ENCODE assay signal across 23 mouse cellular contexts in the genomic region with DNA sequence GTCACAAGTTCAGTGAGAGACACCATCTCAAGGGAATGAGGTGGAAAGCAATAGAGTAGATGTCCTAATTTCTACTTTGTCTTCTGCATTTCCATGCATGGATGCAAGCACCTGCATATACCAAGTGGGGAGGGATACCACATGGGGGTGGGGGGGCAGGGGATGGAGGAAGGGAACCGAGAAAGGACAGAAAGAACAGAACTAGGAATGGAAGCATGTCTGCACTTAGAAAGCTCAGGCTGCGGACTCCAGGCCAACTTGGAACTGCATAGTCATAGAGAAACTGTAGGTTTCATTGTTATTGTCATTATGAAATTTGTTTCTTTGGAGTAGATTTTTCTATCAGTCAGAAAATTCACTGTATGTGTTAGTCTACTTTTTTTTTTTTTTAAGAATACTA.
"Had no signal": no experiment of that assay in that cellular context is flagged by ENCODE, and none has a peak within 500 bp of the region (broad histone marks: within the 10 kb centered on the region; RNA-seq: fewer than 3 reads in every experiment).

No protein-coding gene starts in this region.

- H3K4me1 ChIP-seq: heart, embryonic 12.5 days; hindbrain, embryonic 10.5 days; hindbrain, embryonic 12.5 days; kidney, embryonic 15.5 days; limb, embryonic 13.5 days; limb, embryonic 15.5 days had no signal

- DNase-seq: gastrocnemius, adult 2 months; gastrocnemius, postnatal 10 days; gastrocnemius, postnatal 25 days; heart, adult 2 months; heart, postnatal 10 days; heart, postnatal 4 days; kidney, adult 11 months; kidney, adult 2 months; kidney, adult 9 months; kidney, postnatal 14 days; kidney, postnatal 36 days; layer of hippocampus, adult 9-11 months; layer of hippocampus, postnatal 36 days; left cerebral cortex, postnatal 4 days had no signal

- H3K9me3 ChIP-seq: heart, embryonic 12.5 days; hindbrain, embryonic 10.5 days; hindbrain, embryonic 12.5 days; kidney, embryonic 15.5 days; limb, embryonic 13.5 days; limb, embryonic 15.5 days; liver, embryonic 12.5 days had no signal

- H3K4me3 ChIP-seq: gastrocnemius, adult 2 months; heart, adult 2 months; heart, embryonic 12.5 days; hindbrain, embryonic 10.5 days; hindbrain, embryonic 12.5 days; kidney, embryonic 15.5 days; limb, embryonic 13.5 days; limb, embryonic 15.5 days; liver, embryonic 12.5 days had no signal

- H3K4me2 ChIP-seq: heart, embryonic 12.5 days; hindbrain, embryonic 12.5 days; hindbrain, embryonic 14.5 days; kidney, embryonic 15.5 days; limb, embryonic 13.5 days; limb, embryonic 15.5 days; liver, embryonic 12.5 days had no signal

- H3K27ac ChIP-seq: gastrocnemius, adult 2 months; heart, adult 2 months; hindbrain, embryonic 10.5 days; hindbrain, embryonic 12.5 days; hindbrain, embryonic 14.5 days; kidney, embryonic 15.5 days; kidney, postnatal 0 days; limb, embryonic 13.5 days; limb, embryonic 15.5 days; liver, embryonic 12.5 days had no signal

- H3K9ac ChIP-seq: heart, embryonic 12.5 days; hindbrain, embryonic 12.5 days; hindbrain, embryonic 14.5 days; kidney, embryonic 15.5 days; limb, embryonic 13.5 days; limb, embryonic 15.5 days; liver, embryonic 12.5 days had no signal

- H3K36me3 ChIP-seq: hindbrain, embryonic 10.5 days; hindbrain, embryonic 12.5 days; kidney, embryonic 15.5 days; limb, embryonic 13.5 days; liver, embryonic 12.5 days had no signal

- H3K27me3 ChIP-seq: heart, embryonic 12.5 days; hindbrain, embryonic 12.5 days; kidney, embryonic 15.5 days; limb, embryonic 13.5 days; limb, embryonic 15.5 days; liver, embryonic 12.5 days had no signal
